ENCODE assay signal across 16 mouse cellular contexts in the genomic region with DNA sequence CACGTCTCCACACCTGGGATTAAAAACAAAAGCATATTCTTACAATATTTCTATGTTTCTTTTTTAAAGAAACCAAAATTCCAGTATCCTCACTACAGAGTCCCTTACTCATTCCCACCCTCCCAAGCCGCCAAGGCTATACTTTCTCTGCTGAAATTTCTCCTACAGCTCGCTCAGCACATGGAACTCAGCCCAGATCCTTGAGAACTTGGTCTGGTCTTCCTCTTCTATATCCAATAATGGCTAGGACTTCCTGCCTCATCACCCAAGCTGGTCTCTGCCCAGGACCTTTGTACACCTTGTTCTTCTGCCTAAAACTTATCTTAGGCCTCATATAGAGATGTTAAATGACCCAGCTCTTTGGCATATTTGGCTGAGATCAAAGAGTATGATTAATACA. TPM values are rescaled to one million over a fixed set of nuclear protein-coding genes. Genes with fewer than 3 reads are reported as not detected.
"Had no signal": no experiment of that assay in that cellular context is flagged by ENCODE, and none has a peak within 500 bp of the region (broad histone marks: within the 10 kb centered on the region; RNA-seq: fewer than 3 reads in every experiment).

No protein-coding gene starts in this region.

- ATAC-seq: lung, postnatal 0 days; midbrain, embryonic 15.5 days had no signal

- H3K9me3 ChIP-seq: limb, embryonic 10.5 days; liver, embryonic 15.5 days; midbrain, embryonic 15.5 days; neural tube, embryonic 12.5 days had no signal

- H3K9ac ChIP-seq: liver, embryonic 15.5 days; midbrain, embryonic 15.5 days; neural tube, embryonic 12.5 days had no signal

- H3K36me3 ChIP-seq: limb, embryonic 10.5 days; liver, embryonic 15.5 days; midbrain, embryonic 15.5 days; neural tube, embryonic 12.5 days had no signal

- H3K27ac ChIP-seq: kidney, postnatal 0 days; left cerebral cortex, adult 2 months; limb, embryonic 10.5 days; liver, embryonic 15.5 days; midbrain, embryonic 15.5 days; neural tube, embryonic 12.5 days had no signal

- DNase-seq: kidney, postnatal 36 days; lung, adult 2 months; lung, postnatal 36 days; right cerebral cortex, postnatal 4 days; spleen, adult 18-20 months; thymus, adult 2 months; thymus, postnatal 25 days had no signal

- H3K27me3 ChIP-seq: liver, embryonic 15.5 days; midbrain, embryonic 15.5 days; neural tube, embryonic 12.5 days had no signal

- H3K4me1 ChIP-seq: liver, embryonic 15.5 days had no signal

- H3K4me3 ChIP-seq: left cerebral cortex, adult 2 months; limb, embryonic 10.5 days; liver, embryonic 15.5 days; midbrain, embryonic 15.5 days; neural tube, embryonic 12.5 days had no signal

- H3K4me2 ChIP-seq: liver, embryonic 11.5 days; liver, embryonic 15.5 days; midbrain, embryonic 11.5 days; midbrain, embryonic 15.5 days; neural tube, embryonic 12.5 days had no signal

RNA-seq across cellular contexts. Expression of a gene that starts 37.3 kb away (rescaled TPM):
- polyA plus RNA-seq: limb, embryonic 10.5 days had no signal
